Mouse (Mus musculus) lung, adult 2 months (tissue): ENCODE data around the gene Hemgn. TPM values are rescaled to one million over a fixed set of nuclear protein-coding genes. Genes with fewer than 3 reads are reported as not detected.

Experiments used
- DNase-seq: peaks from one replicate; pipeline ENCODE4 v3.0.0; 2022
- H3K4me1 ChIP-seq: fragments of 200-500 bp; 2 replicates; pipeline ENCODE4 v1.6.1; 2011; ENCODE audit warnings: low read length; ENCODE audit not compliant: control insufficient read depth, insufficient read depth
- H3K4me3 ChIP-seq: fragments of 200-500 bp; replicated peaks from 2 replicates; pipeline ENCODE3; 2011; ENCODE audit warnings: low read depth, mild to moderate bottlenecking, control low read depth, low read length; ENCODE audit errors: extremely low read depth
- CTCF ChIP-seq: fragments of 200-500 bp; IDR thresholded peaks from 2 replicates; pipeline ENCODE4 v1.5.1; 2011; ENCODE audit warnings: mild to moderate bottlenecking, low read length, control low read depth; ENCODE audit not compliant: insufficient read depth
- POLR2A ChIP-seq: fragments of 200-500 bp; IDR thresholded peaks from 2 replicates; pipeline ENCODE4 v1.6.1; 2011; ENCODE audit warnings: low read depth, mild to moderate bottlenecking, control low read depth, low read length, borderline replicate concordance; ENCODE audit errors: extremely low read depth
- WGBS: fragments of 180-500 bp; shearing (Covaris S2); methylation state at CpG from one replicate; pipeline ENCODE4 v1.1.7; 2018; 5-methylcytosine and 5-hydroxymethylcytosine counted together
- polyA plus RNA-seq: library from polyadenylated mRNA; depleted of rRNA; stranded (reverse); fragments of >200 nt; gene quantifications from 2 replicates; pipeline ENCODE4 v1.2.3, GENCODE M21; 2012; rRNA removed

The Hemgn gene
- polyA plus RNA-seq, result not detected in 2 replicates

GRCm38 (mm10) chr4:46413406-46413805 lies at the start of gene Hemgn:
TSS of gene Hemgn (minus strand) at chr4:46413506.
- WGBS, result 74% methylated on average over 7 of the region's 7 CpGs
- Histone ChIP-seq H3K4me1 (no peaks in the 10 kb centered on the region; the same call in 1 of the 2 replicates), H3K4me3 (no peak within 1 kb of the TSS)
- no peak for TF ChIP-seq CTCF
- TF ChIP-seq POLR2A, result no peak
- DNase-seq, result no peak

- DNase-seq, result no peak
- TF ChIP-seq POLR2A (no peak), CTCF (no peak)
- WGBS, result 82% methylated on average over 2 of the region's 2 CpGs
- peaks cover 3% of the 10 kb centered on the region; the same call in 1 of the 2 replicates for H3K4me1 ChIP-seq
- H3K4me3 ChIP-seq, result no peak overlapping the region
Observed at GRCm38 (mm10) chr4:46458411-46458810, 45.1 kb upstream of the Hemgn start.

GRCm38 (mm10) chr4:46457186-46457585 lies 43.9 kb upstream of the Hemgn start:
- no peak overlapping the region for H3K4me3 ChIP-seq
- TF ChIP-seq CTCF (no peak), POLR2A (no peak)
- H3K4me1 ChIP-seq, result peaks cover 9% of the 10 kb centered on the region
- no peak for DNase-seq
- WGBS, result 82% methylated on average over 3 of the region's 3 CpGs

GRCm38 (mm10) chr4:46456762-46457161 lies 43.5 kb upstream of the Hemgn start:
- no peak overlapping the region for H3K4me3 ChIP-seq
- no peak for DNase-seq
- no peak for TF ChIP-seq CTCF
- 73% methylated on average over 4 of the region's 4 CpGs for WGBS
- H3K4me1 ChIP-seq, result peaks cover 9% of the 10 kb centered on the region

- WGBS, result 57% methylated on average over 5 of the region's 5 CpGs
- peaks cover 9% of the 10 kb centered on the region for H3K4me1 ChIP-seq
- TF ChIP-seq POLR2A (no peak), CTCF (no peak)
- no peak overlapping the region for H3K4me3 ChIP-seq
- DNase-seq, result no peak
Observed at GRCm38 (mm10) chr4:46454097-46454864, 41.0 kb upstream of the Hemgn start.

GRCm38 (mm10) chr4:46452855-46453719 lies 39.8 kb upstream of the Hemgn start:
- no peak for TF ChIP-seq POLR2A
- no peak for TF ChIP-seq CTCF
- 46% methylated on average over 13 of the region's 13 CpGs for WGBS
- Histone ChIP-seq H3K4me1 (peaks cover 7% of the 10 kb centered on the region), H3K4me3 (peak overlapping the region; percentile 74)
- no peak for DNase-seq

- WGBS, result under 1% methylated on average over 19 of the region's 19 CpGs
- peak; percentile 59 for DNase-seq
- H3K4me3 ChIP-seq, result peak overlapping the region; percentile 74
- peak; percentile 15; the same call in 1 of the 2 replicates for TF ChIP-seq POLR2A
- TF ChIP-seq CTCF, result no peak
- H3K4me1 ChIP-seq, result peaks cover 6% of the 10 kb centered on the region
Observed at GRCm38 (mm10) chr4:46452481-46452850, 39.2 kb upstream of the Hemgn start.

- peaks cover 6% of the 10 kb centered on the region for H3K4me1 ChIP-seq
- TF ChIP-seq CTCF, result no peak
- no peak for TF ChIP-seq POLR2A
- under 1% methylated on average over 108 of the region's 111 CpGs for WGBS
- peak overlapping the region; percentile 74 for H3K4me3 ChIP-seq
- peak; percentile 79 for DNase-seq
Observed at GRCm38 (mm10) chr4:46451758-46452480, 38.6 kb upstream of the Hemgn start.

GRCm38 (mm10) chr4:46451240-46451757 lies 38.0 kb upstream of the Hemgn start:
- TF ChIP-seq CTCF (no peak), POLR2A (no peak)
- Histone ChIP-seq H3K4me1 (peaks cover 6% of the 10 kb centered on the region), H3K4me3 (peak overlapping the region; percentile 74)
- under 1% methylated on average over 64 of the region's 70 CpGs for WGBS
- DNase-seq, result peak; percentile 85
